Mouse (Mus musculus): ENCODE measurements at regions not wholly inside any gene's neighbourhood (a gene's known extent, or its start where the extent isn't known, plus 50 kb on each side); places are given as distances from the start of the nearest gene placed in this dataset.
"Not testable (repeated sequence)": the region's sequence is repeated elsewhere in the genome, so short reads cannot be mapped to it uniquely, and the experiment has no call there.

GRCm38 (mm10) chr3:117265790-117266189 lies 94.9 kb downstream of the Plppr4 start:
- peak; percentile 47 for DNase-seq (ENCODE audit: low spot score)

- DNase-seq (ENCODE audit: low spot score): no peak
Observed at GRCm38 (mm10) chr3:117247833-117248232, 112.8 kb downstream of the Plppr4 start.

DNA sequence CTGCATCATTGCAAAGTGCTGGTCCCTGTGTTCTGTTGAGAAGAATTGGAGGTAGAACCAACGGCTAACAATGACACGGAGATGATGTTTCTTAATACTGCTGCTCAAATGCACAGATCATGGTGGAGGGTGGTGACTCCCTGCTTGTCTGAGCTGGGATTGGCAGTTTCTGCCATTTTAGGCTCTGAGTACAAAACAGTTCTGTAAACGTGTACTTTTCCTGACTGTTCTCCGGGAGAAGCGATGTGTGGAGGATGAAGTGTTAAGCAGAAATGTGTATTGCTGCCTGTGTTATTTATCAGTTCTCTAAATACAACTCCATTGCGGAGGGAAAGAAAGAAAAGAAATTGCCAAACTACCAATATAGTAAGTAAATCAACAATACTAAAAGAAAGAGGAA lies 118.9 kb downstream of the Plppr4 start:
- DNase-seq (ENCODE audit: low spot score): no peak

DNA sequence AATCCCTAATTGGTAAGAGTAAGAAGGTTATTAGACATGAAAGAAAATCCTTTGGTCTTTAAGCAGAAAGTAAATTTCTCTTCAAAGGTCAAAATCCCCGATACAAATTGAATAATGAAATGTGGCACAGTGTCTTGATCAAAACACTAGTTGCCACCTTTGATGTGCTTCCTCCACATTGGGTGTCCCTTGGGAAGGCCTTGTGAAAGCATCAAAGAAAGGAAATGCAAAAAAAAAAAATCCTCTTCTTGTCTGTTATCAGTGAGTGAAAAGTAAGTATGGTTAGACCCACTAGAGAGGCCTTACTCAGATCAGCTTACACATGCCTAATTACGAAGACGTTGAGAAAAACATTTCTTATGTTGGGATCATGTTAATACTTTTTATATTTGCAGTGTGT lies 134.1 kb downstream of the Plppr4 start:
- no peak for DNase-seq (ENCODE audit: low spot score)

GRCm38 (mm10) chr3:117225041-117225440 lies 135.6 kb downstream of the Plppr4 start:
- no peak for DNase-seq (ENCODE audit: low spot score)

DNA sequence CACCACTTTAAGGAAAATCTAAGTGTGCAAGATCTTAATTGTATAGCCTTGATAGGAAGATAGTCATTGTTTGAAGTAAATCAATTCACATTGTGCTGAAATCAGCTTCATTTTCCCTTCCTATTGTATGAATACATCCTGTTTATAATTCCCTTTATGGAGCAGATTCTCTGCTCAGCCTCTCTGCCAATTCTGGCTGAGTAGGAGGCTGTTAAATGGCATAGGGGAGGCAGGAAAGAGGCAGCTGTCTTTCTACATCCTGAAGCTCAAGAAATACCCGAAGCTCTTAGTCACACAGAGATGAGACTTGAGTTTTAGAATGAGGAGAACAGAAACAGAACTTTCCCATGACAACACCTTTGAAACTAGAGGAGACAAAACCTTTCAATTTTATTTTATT lies 142.7 kb downstream of the Plppr4 start:
- no peak for DNase-seq (ENCODE audit: low spot score)

DNA sequence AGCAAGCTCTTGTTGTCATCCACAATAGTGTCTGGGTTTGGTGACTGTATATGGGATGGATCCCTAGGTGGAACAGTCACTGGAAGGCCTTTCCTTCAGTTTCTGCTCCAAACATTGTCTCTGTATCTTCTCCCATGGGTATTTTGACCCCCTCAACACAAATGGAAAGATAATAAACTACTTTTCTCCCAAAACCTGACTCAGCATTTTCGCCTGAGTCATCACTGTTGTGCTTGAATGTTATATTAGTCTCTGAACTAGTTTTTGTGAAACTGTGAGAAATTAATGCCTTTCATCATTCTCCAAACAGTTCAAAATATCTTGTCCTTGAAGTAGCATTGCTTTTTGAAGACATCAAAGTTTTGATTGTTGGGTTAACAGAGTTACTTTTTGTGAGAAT lies 168.8 kb downstream of the Plppr4 start:
- DNase-seq (ENCODE audit: low spot score): no peak

GRCm38 (mm10) chr3:117188782-117189500 lies 171.7 kb downstream of the Plppr4 start:
- DNase-seq (ENCODE audit: low spot score): no peak

DNA sequence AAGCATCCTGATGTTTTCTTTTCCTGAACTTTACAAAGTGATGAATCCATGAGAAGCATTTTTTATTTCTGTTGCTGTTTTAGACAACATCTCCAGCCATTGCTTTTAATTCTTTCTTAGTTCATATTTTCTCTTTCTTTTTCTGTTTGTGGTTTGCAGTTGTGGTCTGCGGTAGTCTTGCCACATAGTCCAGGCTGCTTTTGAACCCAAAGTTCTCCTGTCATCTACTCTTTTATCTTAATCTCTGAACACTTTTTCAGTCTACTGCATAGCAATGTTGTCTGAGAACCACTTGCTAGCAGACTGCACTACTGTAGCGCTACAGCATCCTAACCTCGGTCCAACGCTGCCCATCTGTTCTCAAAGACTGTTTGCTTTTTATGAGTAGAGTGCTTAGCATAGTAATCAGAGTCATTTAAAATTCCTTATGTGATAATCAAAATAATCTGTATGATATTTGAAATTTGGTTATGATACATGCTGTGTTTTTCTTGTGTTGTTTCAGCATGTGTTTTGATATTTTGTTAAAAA lies 177.0 kb downstream of the Plppr4 start:
- no peak for DNase-seq (ENCODE audit: low spot score)

DNA sequence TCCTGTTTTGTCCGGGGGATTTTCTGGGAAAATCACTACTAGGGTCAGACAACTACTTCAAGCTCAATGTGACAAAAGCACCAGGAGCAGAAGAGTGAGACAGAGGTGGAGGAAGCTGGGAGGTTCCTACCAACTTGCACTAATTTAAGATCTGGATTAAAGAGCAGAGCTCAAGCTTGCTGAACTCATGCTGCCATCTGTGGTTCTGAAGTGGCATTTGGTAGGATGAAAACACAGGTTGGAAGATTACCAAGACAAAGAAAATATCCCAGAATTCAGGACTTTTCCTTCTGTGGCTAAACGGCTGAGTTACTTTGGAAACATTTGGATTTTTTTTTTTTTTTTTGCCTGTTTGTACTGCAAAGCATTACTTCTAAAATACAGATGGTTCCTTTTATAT lies 190.9 kb downstream of the Plppr4 start:
- DNase-seq (ENCODE audit: low spot score): no peak

DNA sequence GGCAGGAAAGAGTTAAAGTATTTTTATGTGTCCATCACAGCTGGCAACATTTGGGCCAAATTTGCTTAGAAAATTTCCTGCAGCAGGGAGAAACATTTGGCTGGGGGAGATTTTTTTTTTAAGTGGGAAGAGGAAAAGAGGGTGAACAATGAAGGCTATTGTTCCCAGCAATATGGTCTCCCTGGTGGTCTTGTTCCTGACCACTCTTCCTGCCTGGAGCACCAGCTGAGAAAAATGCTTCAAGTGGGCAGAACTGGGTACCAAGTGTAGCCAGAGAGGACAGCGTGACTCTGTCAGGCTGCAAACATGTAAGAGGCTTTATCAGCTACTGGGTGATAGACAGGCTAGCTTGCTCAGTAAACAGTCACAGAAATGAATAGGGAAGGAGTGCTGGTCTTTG lies 194.3 kb upstream of the Palmd start:
- DNase-seq (ENCODE audit: low spot score): no peak

DNA sequence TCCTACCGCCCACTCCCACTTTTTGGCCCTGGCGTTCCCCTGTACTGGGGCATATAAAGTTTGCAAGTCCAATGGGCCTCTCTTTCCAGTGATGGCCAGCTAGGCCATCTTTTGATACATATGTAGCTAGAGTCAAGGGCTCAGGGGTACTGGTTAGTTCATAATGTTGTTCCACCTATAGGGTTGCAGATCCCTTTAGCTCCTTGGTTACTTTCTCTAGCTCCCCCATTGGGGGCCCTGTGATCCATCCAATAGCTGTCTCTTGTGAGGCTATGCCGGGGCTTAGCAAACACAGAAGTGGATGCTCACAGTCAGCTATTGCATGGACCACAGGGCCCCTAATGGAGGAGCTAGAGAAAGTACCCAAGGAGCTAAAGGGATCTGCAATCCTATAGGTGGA lies 191.9 kb upstream of the Palmd start:
- not testable (repeated sequence) for DNase-seq (ENCODE audit: low spot score)

DNA sequence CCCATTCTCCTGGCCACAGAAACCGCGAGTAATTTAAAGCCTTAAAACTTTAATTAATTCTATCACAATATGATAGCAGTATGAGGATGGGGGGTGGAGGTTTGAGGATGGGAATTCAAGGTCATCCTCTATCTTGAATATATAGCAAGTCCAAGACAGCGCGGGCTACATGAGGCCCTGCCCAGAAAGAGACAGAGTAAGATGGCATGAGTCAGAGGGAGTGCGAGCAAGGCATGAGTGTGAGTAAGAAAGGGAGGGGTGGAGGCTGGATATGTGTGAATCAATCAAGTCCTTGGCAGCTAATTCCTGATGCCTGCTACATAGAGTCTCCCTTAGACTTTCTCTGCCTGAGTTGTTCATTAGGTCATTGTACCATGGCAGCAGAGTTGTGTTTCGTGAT lies 186.5 kb upstream of the Palmd start:
- no peak for DNase-seq (ENCODE audit: low spot score)

GRCm38 (mm10) chr3:117153011-117153473 lies 184.3 kb upstream of the Palmd start:
- DNase-seq (ENCODE audit: low spot score): peak; percentile 12

- no peak for DNase-seq (ENCODE audit: low spot score)
Observed at GRCm38 (mm10) chr3:117152414-117152813, 183.6 kb upstream of the Palmd start.

GRCm38 (mm10) chr3:117147414-117147813 lies 178.6 kb upstream of the Palmd start:
- DNase-seq (ENCODE audit: low spot score): no peak

- no peak for DNase-seq (ENCODE audit: low spot score)
Observed at GRCm38 (mm10) chr3:117139835-117140234, 171.0 kb upstream of the Palmd start.

DNA sequence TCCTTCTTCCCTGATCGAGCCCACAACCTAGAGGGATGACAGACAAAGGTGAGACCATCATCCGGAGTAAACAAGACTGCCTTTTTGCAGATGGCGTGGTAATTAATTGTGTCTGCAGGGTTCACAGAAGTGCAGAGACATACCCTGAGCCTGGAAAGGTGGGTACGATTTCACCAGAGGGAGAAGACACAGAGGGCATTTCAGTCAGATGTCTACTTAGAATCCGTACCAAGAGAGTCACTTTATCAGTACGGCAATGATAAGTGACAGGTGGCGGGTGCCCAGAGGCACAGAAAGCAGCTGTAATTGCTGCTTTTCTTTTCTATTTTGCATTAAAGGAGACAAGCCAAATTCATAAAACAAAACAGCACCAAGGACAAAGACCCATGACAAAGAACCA lies 169.9 kb upstream of the Palmd start:
- no peak for DNase-seq (ENCODE audit: low spot score)

- DNase-seq (ENCODE audit: low spot score): no peak
Observed at GRCm38 (mm10) chr3:117132897-117133296, 164.1 kb upstream of the Palmd start.

DNA sequence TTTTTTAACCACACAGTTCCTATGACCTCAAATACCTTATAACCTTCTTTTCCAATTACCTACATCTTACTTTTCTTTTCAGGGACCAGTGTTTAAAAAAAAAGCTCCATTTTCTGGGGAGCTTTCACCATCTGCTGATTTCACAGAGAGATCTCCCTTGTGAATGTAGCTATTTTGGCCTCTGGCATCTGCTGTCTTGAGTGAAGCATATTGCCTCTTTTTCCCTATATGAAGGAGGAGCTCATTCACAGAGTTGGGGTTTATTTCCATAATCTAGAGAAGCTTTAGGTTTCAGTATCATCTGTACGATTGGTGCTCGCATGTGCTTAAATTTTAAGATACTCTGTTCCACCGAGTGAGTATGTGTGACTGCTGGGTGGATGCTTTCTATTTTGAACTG lies 153.4 kb upstream of the Palmd start:
- no peak for DNase-seq (ENCODE audit: low spot score)

DNA sequence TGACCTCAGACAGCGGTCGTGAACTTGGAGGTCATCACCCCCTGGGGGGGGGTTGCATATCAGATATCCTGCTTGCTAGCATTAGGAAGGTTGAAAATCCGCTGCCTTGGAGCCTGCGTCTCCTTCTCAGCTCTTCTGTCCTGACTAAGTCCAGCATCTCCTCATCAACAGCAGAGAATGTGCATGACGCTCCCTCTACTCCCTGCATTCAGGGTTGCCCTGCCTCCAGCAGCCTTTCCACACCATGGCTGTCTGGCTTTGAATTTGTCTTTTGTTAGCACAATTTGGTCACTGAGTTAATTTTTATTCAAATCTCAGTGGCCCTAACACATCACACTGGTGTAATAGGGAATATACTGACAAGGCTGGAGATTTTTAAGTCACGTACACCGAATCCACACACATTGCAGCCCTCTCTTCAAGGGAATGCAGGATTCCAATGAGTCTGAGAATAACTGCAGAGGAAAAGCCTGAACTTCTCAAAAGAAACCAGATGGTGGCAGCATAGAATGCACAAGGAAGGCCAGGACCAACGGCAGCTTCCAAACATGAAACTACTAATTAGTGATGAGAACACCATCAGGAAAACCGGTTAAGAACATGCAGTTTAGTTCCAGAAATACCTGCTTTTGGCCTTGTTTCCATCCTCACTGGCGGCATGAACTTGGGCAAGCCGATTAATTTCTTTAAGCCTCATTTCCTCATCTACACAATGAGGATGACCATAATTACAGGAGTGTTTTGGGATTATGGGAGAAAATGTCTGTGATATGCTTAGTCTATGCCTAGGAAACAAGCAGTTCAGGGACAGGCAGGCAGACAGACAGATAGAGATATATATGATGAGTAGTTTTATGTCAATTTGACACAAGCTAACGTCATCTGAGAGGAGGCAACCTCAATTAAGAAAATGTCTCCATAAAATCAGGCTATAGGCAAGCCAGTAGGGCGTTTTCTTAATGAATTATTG lies 151.6 kb upstream of the Palmd start:
- peak; percentile 52 for DNase-seq (ENCODE audit: low spot score)

DNA sequence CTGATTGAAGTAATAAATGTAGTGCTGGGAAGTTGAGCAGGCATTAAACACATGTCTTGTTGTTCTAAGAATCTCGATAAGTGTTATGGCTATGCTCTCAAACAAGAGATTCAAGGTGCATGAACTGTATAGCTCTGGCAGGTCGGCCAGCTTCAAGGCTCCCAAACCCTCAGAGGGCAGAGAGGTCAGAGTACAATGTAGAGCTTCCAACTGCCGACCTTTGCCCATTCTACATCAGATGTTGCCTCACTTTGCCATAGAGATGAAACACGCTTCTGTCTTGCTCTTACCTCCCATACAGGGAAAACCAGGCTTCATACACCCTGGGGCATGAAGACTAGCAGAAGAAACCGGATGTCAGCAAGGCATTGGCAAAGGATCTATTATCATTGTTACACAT lies 150.8 kb upstream of the Palmd start:
- DNase-seq (ENCODE audit: low spot score): no peak

GRCm38 (mm10) chr3:117117838-117118237 lies 149.1 kb upstream of the Palmd start:
- no peak for DNase-seq (ENCODE audit: low spot score)
